Mouse (Mus musculus) kidney, postnatal 36 days (tissue): Measurements from ENCODE around the gene Samt3.

Experiments
- DNase-seq, 2 experiments: peaks; one replicate each; pipeline ENCODE4 v3.0.0; 2021 to 2022; ENCODE audit warnings: mixed read lengths in 2 of 2

Samt3 gene

GRCm38 (mm10) chrX:86043899-86044298 is at the start of gene Samt3:
Gene Samt3, plus strand, starts transcription at chrX:86044199.
- DNase-seq: no peak

DNA sequence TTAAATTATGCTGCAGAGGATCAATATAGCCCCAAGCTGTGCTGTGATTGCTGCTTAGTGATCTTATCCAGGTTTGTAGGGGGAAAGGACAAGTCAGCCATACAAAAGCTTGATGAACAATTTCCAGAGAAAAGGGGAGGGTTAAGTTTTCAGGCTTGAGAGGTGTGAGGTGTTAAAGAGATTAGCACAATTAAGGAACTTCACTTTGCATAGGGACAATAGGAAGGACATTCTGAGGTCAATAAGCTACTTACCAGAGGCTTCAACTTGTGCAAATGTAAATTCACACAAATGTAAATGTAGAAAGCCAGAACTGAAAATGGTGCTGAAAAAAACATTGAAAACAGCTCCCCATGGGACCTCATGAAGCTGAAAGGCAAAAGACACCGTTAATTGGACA is 27.4 kb upstream of the Samt3 start:
- DNase-seq: no peak

- DNase-seq: no peak
Measured at GRCm38 (mm10) chrX:86088672-86089071, 44.7 kb downstream of the Samt3 start.
